Mouse (Mus musculus) G1E-ER4 (cell line): ENCODE data around the gene Pgd. TPM values are rescaled to one million over a fixed set of nuclear protein-coding genes. Genes with fewer than 3 reads are reported as not detected.

Experiments
- GATA1 ChIP-seq: IDR thresholded peaks from one replicate; pipeline ENCODE4 v1.8.0; 2012; ENCODE audit warnings: low read length, inconsistent platforms
- polyA plus RNA-seq: library from polyadenylated mRNA; stranded (reverse); fragments of >175 nt; gene quantifications from 2 replicates; pipeline ENCODE4 v1.2.3, GENCODE M21; 2012

The Pgd gene
- polyA plus RNA-seq, 1 experiment, result 130 TPM

DNA sequence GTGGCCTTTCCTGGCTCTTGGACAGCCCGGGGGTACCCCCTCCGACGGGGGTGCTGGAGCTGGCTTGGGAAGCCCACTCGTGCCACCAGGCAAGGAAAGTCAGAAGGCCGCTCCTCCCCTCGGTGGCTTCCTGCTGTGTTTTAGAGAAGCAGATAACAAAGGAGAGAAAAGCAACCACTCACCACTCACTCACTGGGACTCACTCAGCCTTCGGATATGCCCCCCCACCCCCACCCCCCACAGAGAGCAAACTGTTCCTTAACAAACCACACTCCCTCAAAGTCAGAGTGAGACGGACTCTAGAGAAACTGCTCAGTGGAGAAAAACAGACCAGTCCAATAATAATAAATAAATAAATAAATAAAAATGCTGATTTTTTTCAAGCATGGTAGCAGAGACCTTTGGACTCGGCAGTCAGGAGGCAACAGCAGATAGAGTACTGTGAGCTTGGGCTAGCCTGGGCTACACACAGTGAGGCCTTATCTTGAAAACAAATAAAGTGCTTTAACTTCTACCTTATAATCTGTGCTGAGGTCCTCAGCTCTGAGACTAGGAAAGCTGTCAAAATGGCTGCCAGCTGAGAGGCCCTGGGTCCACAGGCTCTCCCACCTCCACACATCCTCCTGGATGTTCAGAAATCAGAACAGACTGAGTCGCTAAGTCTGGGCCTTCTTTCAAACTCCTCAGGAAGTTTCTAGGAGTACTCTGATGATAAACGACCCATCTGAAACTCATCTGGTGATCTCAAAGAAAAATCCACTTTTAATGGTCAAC is 41.0 kb downstream of the Pgd start:
- TF ChIP-seq GATA1, result no peak

DNA sequence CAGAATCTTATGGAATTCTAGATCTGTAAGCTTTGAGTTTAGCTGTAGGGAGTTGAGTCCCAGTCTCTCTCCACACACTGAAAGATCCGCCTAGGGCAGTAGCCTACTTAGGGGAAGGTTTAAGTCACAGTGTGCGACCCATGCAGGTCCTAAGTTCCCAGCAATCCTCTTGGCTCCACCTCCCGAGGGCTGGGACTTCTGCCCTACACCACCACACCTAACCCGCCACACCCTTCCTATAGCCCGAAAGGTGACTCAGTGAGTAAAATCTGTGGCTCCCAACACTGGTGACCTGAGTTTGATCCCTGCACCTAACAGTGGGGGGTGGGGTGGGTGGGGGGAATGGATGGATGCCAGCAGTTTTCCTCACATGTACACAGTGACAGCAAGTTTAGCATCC is 43.1 kb downstream of the Pgd start:
- TF ChIP-seq GATA1, result no peak

DNA sequence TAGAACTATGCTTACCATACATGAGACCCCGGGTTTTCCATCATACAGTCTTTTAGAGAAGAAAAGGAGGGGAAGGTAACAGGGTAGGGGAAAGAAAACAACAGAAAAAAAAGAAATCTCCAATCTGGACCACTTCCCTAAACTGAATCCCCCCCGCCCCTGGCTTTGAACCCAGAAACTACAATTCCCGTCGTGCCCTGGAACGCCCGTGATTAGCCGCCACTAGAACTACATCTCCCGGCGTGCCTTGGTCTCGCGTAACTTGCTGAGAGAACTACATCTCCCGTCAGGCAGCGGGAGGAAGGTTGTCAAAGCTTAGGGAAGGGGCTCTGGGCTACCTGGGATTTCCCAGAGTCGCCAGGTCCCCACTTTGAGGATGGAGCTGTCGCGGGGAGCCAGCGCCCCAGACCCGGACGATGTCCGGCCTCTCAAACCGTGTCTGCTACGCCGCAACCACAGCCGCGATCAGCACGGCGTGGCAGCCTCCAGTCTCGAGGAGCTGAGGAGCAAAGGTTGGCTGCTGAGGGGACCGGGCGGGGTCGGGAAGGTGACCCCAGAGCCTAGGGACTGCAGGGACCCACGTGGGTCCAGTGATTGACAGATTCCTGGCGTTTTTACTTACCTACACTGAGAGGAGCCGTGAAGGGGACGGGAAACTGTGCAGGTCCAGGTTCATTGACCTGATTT is 62.6 kb downstream of the Pgd start, which contains the start of gene Dffa:
Gene Dffa (plus strand): TSS at position 272 of the 687 bp plus-strand sequence.
- no peak for TF ChIP-seq GATA1

DNA sequence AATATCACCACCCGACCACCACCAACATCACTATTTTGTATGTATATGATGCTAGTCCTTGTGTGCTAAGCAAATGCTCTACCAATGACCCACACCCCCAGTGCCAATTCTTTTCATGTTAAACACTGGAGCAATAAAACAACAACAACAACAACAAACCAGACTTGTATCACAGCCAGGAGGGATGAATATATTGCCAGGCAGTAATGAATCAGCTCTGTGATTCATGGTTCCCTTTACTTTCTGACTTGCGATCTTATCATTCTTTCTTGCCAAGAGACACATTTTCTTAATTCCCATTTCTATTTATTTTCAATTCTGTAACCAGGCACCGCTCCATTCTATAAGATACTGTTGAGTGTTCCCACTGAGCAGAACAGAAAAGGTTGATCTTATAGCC is 65.1 kb downstream of the Pgd start:
- no peak for TF ChIP-seq GATA1

Other genes starting within 250 kb of the Pgd start
- gene Pex14, start 66.9 kb downstream of the Pgd start, polyA plus RNA-seq, result 57.5 and 64.7 TPM in 2 replicates
- gene Dffa, start 62.6 kb downstream of the Pgd start, polyA plus RNA-seq, result 9.9 and 10.8 TPM in 2 replicates
- 4.1 and 5.8 TPM in 2 replicates for gene Cort, start 40.0 kb downstream of the Pgd start, polyA plus RNA-seq
- gene Cenps, start 29.1 kb downstream of the Pgd start, polyA plus RNA-seq, result 28.5 and 34.1 TPM in 2 replicates
- gene Kif1b, start 140.9 kb upstream of the Pgd start, polyA plus RNA-seq, result 4.0 and 6.4 TPM in 2 replicates